Mouse (Mus musculus): ENCODE data around the gene Trpm8.

- TF ChIP-seq CTCF (IDR thresholded peaks at IDR 0.05; ENCODE audit: low read depth) (peak; percentile 94), EP300 (IDR thresholded peaks at IDR 0.05; ENCODE audit: low read depth) (no peak)
These were observed 12.5 kb downstream of the Trpm8 start for GRCm38 (mm10) chr1:88289917-88290316.
